Mouse (Mus musculus) spleen, adult 2 months (tissue): ENCODE data around the gene Dhh. TPM values are rescaled to one million over a fixed set of nuclear protein-coding genes. Genes with fewer than 3 reads are reported as not detected.
A peak's percentile ranks its signal among the peaks of the same experiment; 100 is the strongest.

Experiments used
- DNase-seq, 2 experiments: peaks; one replicate each; pipeline versions ENCODE4 v3.0.0 to v3.0.0-alpha.2; 2012 to 2021; ENCODE audit warnings: low spot score in 2 of 2, low read depth in 1 of 2
- H3K27ac ChIP-seq: fragments of 200-500 bp; 2 replicates; pipeline ENCODE4 v1.5.1; 2012; ENCODE audit warnings: low read length, inconsistent platforms; ENCODE audit not compliant: insufficient read depth
- H3K27me3 ChIP-seq: fragments of 200-500 bp; 2 replicates; pipeline ENCODE4 v1.6.1; 2012; ENCODE audit warnings: mild to moderate bottlenecking, moderate library complexity, low read length, inconsistent platforms; ENCODE audit not compliant: control insufficient read depth, insufficient read depth
- H3K36me3 ChIP-seq: fragments of 200-500 bp; 2 replicates; pipeline ENCODE4 v1.6.1; 2012; ENCODE audit warnings: mild to moderate bottlenecking, low read length, inconsistent platforms; ENCODE audit not compliant: control insufficient read depth, insufficient read depth
- H3K4me1 ChIP-seq: fragments of 200-500 bp; 2 replicates; pipeline ENCODE4 v1.6.1; 2011; ENCODE audit warnings: inconsistent platforms; ENCODE audit not compliant: control insufficient read depth, insufficient read depth, insufficient read length
- H3K4me3 ChIP-seq: fragments of 200-500 bp; 2 replicates; pipeline ENCODE4 v1.5.1; 2011; ENCODE audit warnings: mild to moderate bottlenecking, inconsistent platforms; ENCODE audit not compliant: insufficient read depth, insufficient read length; ENCODE audit errors: extremely low read depth
- CTCF ChIP-seq: fragments of 200-500 bp; IDR thresholded peaks from 2 replicates; pipeline ENCODE4 v1.5.1; 2011; ENCODE audit warnings: mild to moderate bottlenecking, inconsistent platforms; ENCODE audit not compliant: insufficient read depth, insufficient read length, insufficient replicate concordance; ENCODE audit errors: extremely low read depth
- POLR2A ChIP-seq: fragments of 200-500 bp; IDR thresholded peaks from 2 replicates; pipeline ENCODE4 v1.6.1; 2011; ENCODE audit warnings: low read depth, low read length, inconsistent platforms
- WGBS: fragments of 180-500 bp; shearing (Covaris S2); methylation state at CpG from one replicate; pipeline ENCODE4 v1.1.7; 2018; 5-methylcytosine and 5-hydroxymethylcytosine counted together
- polyA plus RNA-seq: library from polyadenylated mRNA; depleted of rRNA; stranded (reverse); fragments of >200 nt; gene quantifications from 2 replicates; pipeline ENCODE4 v1.2.3, GENCODE M21; 2012

Dhh gene
- polyA plus RNA-seq, 1 experiment: 2.3 TPM

- peak; percentile 84 to 91 for DNase-seq
- Histone ChIP-seq H3K4me3 (peak overlapping the region; percentile 100), H3K4me1 (peaks cover 20% of the 10 kb centered on the region), H3K27ac (peak overlapping the region; percentile 100), H3K27me3 (no peaks in the 10 kb centered on the region), H3K36me3 (no peaks in the 10 kb centered on the region)
- TF ChIP-seq CTCF (no peak), POLR2A (no peak)
- WGBS: 2% methylated on average over 50 of the region's 51 CpGs
Measured at GRCm38 (mm10) chr15:98871916-98872888, 26.1 kb downstream of the Dhh start.

GRCm38 (mm10) chr15:98871070-98871915 is 27.0 kb downstream of the Dhh start, which contains the start of gene Kmt2d:
TSS of gene Kmt2d (minus strand) at chr15:98871204.
- TF ChIP-seq POLR2A (no peak), CTCF (no peak)
- under 1% methylated on average over 91 of the region's 94 CpGs for WGBS
- Histone ChIP-seq H3K27ac (peak within 1 kb of the TSS; percentile 100), H3K27me3 (no peaks in the 10 kb centered on the region), H3K4me1 (peaks cover 21% of the 10 kb centered on the region), H3K4me3 (peak within 1 kb of the TSS; percentile 100), H3K36me3 (no peaks in the 10 kb centered on the region)
- DNase-seq: no peak

- Histone ChIP-seq H3K36me3 (peaks cover 7% of the 10 kb centered on the region), H3K27ac (peak overlapping the region; percentile 100), H3K4me1 (peaks cover 21% of the 10 kb centered on the region), H3K27me3 (no peaks in the 10 kb centered on the region), H3K4me3 (peak overlapping the region; percentile 100)
- no peak for DNase-seq
- 2% methylated on average over 16 of the region's 16 CpGs for WGBS
- TF ChIP-seq POLR2A (no peak), CTCF (no peak)
Measured at GRCm38 (mm10) chr15:98870179-98871069, 27.9 kb downstream of the Dhh start.

DNA sequence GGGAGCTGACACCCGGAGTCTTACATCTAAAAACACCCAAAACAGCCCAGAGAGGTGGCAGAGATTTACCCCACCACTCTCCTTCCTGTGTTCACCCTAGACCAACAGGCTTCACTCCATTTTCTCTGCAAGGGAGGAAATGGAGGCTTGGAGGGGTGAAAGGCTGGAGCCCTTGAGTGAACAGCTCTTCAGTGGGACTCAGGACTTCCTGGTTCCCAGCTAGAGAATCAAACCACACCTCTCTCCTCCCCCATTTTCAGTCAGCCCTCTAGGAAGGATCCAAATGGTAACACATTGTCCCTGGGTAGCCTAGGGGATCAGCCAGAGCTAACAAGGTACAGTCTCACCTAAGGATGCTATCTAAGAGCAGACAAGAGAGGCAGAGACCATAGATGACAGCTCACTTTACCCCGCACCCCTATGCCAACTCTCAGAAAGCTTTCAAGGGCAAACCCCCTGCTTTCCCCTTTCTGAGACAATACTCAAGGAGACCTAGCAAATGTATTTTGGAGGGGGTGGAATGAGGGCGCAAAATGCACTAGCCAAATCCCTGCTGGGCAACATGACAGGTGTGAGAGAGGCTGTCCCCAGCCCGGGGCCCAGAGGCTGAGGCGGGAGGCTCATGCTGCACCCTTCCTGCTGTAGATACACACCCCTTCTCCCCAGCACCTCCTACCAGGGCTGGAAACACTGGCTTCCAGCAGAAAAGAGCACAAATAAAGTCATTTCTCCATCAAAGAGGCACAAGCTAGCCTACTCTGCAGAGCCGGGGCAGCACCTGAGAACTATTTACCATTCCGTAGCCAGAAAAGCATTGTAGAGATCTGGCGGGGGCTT is 28.8 kb downstream of the Dhh start:
- Histone ChIP-seq H3K4me1 (peaks cover 21% of the 10 kb centered on the region), H3K27ac (peak overlapping the region; percentile 17), H3K36me3 (peaks cover 10% of the 10 kb centered on the region), H3K4me3 (peak overlapping the region; percentile 100), H3K27me3 (no peaks in the 10 kb centered on the region)
- TF ChIP-seq POLR2A (no peak), CTCF (no peak)
- 7% methylated on average over 8 of the region's 8 CpGs for WGBS
- no peak for DNase-seq

DNA sequence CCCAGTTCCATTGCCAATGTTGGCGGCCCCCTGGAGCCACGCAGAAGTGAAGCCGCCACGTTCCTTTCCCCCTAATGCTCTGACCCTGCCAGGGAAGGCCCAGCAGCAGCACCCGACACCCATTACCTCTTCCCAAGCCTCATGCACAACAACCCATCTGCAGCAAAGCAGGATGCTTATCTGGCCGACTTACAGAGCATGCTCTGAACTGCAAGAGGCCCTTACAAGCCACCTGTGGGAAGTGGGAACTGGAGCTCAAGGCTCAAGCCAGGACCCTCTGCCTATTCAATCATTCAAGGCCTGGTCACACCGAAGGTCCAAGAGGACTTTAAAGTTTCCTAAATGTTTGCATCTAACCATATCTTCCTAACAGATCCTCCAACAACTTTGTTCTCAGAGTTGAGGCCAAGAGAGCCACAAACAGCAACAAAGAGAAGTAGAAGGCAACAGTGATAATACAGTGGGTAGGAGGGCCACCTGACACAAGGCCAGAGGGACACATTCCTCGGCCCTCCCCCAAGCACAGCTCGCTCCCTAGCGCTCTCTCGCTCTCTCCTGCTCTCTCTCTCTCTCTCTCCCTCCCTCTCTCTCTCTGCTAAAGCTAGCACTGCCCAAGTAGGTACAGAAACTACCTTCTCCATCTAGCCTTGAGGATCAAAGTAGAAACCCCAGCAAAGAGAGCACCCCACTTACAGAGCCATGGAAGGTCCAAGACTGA is 29.8 kb downstream of the Dhh start:
- TF ChIP-seq CTCF (no peak), POLR2A (no peak)
- DNase-seq: no peak
- peak overlapping the region; percentile 35; the same call in 1 of the 2 replicates for H3K27ac ChIP-seq

More for the DNA sequence above, 29.8 kb downstream of the Dhh start:
- no peaks in the 10 kb centered on the region for H3K27me3 ChIP-seq
- peaks cover 21% of the 10 kb centered on the region for H3K4me1 ChIP-seq
- H3K4me3 ChIP-seq: peak overlapping the region; percentile 9; the same call in 1 of the 2 replicates
- H3K36me3 ChIP-seq: peaks cover 19% of the 10 kb centered on the region
- WGBS: 57% methylated on average over 11 of the region's 11 CpGs
